Mouse (Mus musculus) embryonic facial prominence, embryonic 14.5 days (tissue): ENCODE data around the gene Gm3594. TPM values are rescaled to one million over a fixed set of nuclear protein-coding genes. Genes with fewer than 3 reads are reported as not detected.
"Not testable (repeated sequence)": the region's sequence is repeated elsewhere in the genome, so short reads cannot be mapped to it uniquely, and the experiment has no call there.

Source experiments
- ATAC-seq: fragments of 200-750 bp; cut with Nextera tagmentation; 2 replicates; pipeline ENCODE4 v1.8.0; 2017; ENCODE audit warnings: low read depth, moderate number of reproducible peaks, moderate TSS enrichment
- DNase-seq: peaks from one replicate; pipeline ENCODE4 v3.0.0-alpha.2; 2015; ENCODE audit warnings: low spot score
- H3K27ac ChIP-seq: fragments of 300-500 bp; sonication (generic); replicated peaks from 2 replicates; pipeline ENCODE4 v1.5.1; 2014; ENCODE audit warnings: low read depth, mild to moderate bottlenecking, low read length, moderate library complexity
- H3K27me3 ChIP-seq: fragments of 300-500 bp; sonication (generic); replicated peaks from 2 replicates; pipeline ENCODE4 v1.6.1; 2014; ENCODE audit warnings: low read length; ENCODE audit not compliant: control insufficient read depth, insufficient read depth
- H3K36me3 ChIP-seq: fragments of 300-500 bp; sonication (generic); 2 replicates; pipeline ENCODE4 v1.6.1; 2014; ENCODE audit warnings: low read length, mixed read lengths; ENCODE audit not compliant: control insufficient read depth, insufficient read depth
- H3K4me1 ChIP-seq: fragments of 300-500 bp; sonication (generic); 2 replicates; pipeline ENCODE4 v1.6.1; 2014; ENCODE audit warnings: antibody characterized with exemption, low read length; ENCODE audit not compliant: control insufficient read depth, insufficient read depth
- H3K4me2 ChIP-seq: fragments of 300-500 bp; sonication (generic); 2 replicates; pipeline ENCODE4 v1.6.1; 2014; ENCODE audit warnings: low read depth, mild to moderate bottlenecking, low read length, moderate library complexity, mixed read lengths
- H3K4me3 ChIP-seq: fragments of 300-500 bp; sonication (generic); 2 replicates; pipeline ENCODE4 v1.5.1; 2014; ENCODE audit warnings: low read depth, mild to moderate bottlenecking, low read length
- H3K9ac ChIP-seq: fragments of 300-500 bp; sonication (generic); 2 replicates; pipeline ENCODE4 v1.6.1; 2014; ENCODE audit warnings: low read depth, mild to moderate bottlenecking, low read length, moderate library complexity, mixed read lengths
- H3K9me3 ChIP-seq: fragments of 300-500 bp; sonication (generic); 2 replicates; pipeline ENCODE4 v1.6.1; 2016; ENCODE audit warnings: low read length; ENCODE audit not compliant: control insufficient read depth
- WGBS: fragments of 180-500 bp; shearing (Covaris S2); extraction: QIAGEN DNeasy Blood & Tissue Kit; methylation state at CpG from one replicate; pipeline ENCODE4 v1.1.7; 2014; 5-methylcytosine and 5-hydroxymethylcytosine counted together
- polyA plus RNA-seq: library from polyadenylated mRNA; unstranded; fragments of >200 nt; fragmentation: Nextera tagmentation; extraction: Ambion mirVana; gene quantifications from 2 replicates; pipeline ENCODE4 v1.2.1, GENCODE M21; 2014

Gm3594 gene
- polyA plus RNA-seq, 1 experiment from 2014 or later: not detected

- not testable (repeated sequence) for DNase-seq, H3K4me2 ChIP-seq, H3K4me3 ChIP-seq, H3K27me3 ChIP-seq, ATAC-seq, H3K36me3 ChIP-seq, H3K9ac ChIP-seq, H3K4me1 ChIP-seq, H3K9me3 ChIP-seq, H3K27ac ChIP-seq
- no CpG with 5 or more reads among the region's 2 CpGs for WGBS
These were observed 32.0 kb downstream of the Gm3594 start, which contains the start of gene Gm3591 for GRCm38 (mm10) chr14:6412382-6412781. TSS of gene Gm3591 (minus strand) at chr14:6412482.

GRCm38 (mm10) chr14:6390219-6390618, 54.2 kb downstream of the Gm3594 start, which contains the start of gene Gm16440:
TSS of gene Gm16440 (minus strand) at chr14:6390319.
- not testable (repeated sequence) for H3K9ac ChIP-seq, H3K27me3 ChIP-seq, H3K4me1 ChIP-seq, DNase-seq, H3K4me2 ChIP-seq, H3K9me3 ChIP-seq, H3K36me3 ChIP-seq, ATAC-seq, H3K4me3 ChIP-seq, H3K27ac ChIP-seq
- 84% methylated on average over 2 of the region's 4 CpGs for WGBS

Other genes starting within 250 kb of the Gm3594 start
- gene Gm21560, start 225.3 kb downstream of the Gm3594 start, polyA plus RNA-seq: not detected in 2 replicates
- gene Gm3411, start 157.4 kb downstream of the Gm3594 start, polyA plus RNA-seq: 0.58 and 0.66 TPM in 2 replicates
- gene Gm21103, start 139.8 kb downstream of the Gm3594 start, polyA plus RNA-seq: not detected in 2 replicates
- gene Gm3618, start 100.9 kb downstream of the Gm3594 start, polyA plus RNA-seq: not detected in 2 replicates
- gene Gm16440, start 54.3 kb downstream of the Gm3594 start, polyA plus RNA-seq: not detected in 2 replicates
- gene Gm3591, start 32.1 kb downstream of the Gm3594 start, polyA plus RNA-seq: 0.18 TPM in 1 of 2 replicates, not detected in the other
- not detected in 2 replicates for gene Gm8356, start 92.7 kb upstream of the Gm3594 start, polyA plus RNA-seq
- not detected in 2 replicates for gene Gm3629, start 146.0 kb upstream of the Gm3594 start, polyA plus RNA-seq
- not detected in 2 replicates for gene Gm3460, start 177.8 kb upstream of the Gm3594 start, polyA plus RNA-seq
- gene Gm10251, start 239.6 kb upstream of the Gm3594 start, polyA plus RNA-seq: not detected in 2 replicates